Mouse (Mus musculus): ENCODE measurements around the gene Tpr. TPM values are rescaled to one million over a fixed set of nuclear protein-coding genes. Genes with fewer than 3 reads are reported as not detected.

Gene Tpr
- polyA plus RNA-seq, 1 experiment from 2014 or later = 145 TPM

DNA sequence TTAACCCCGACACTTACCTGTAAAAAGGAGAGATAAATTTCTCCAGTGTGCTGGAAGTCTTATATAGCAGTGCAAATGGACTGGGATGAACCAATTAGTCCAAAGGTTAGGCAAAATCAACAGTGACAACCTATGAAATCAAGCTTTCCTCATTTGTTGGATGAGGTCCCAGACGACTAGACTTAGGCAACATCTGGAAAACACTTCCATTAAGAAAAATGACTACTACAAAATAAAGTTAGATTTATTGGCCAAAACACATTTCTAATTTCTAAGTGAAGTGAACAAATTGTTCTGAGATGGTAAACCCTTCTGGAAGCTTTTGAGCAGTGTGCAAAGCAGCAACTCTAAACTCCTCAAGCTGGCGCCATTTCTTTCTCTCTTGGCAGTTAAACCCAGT, 73.5 kb downstream of the Tpr start, which contains the start of gene Prg4:
TSS of gene Prg4 (minus strand) at position 34 of the 400 bp plus-strand sequence.
- ATAC-seq (ENCODE audit: low FRiP score, low TSS enrichment) (no peak), DNase-seq (no peak)
- H3K9me3 ChIP-seq (ENCODE audit: control insufficient read depth, low read length) = no peaks in the 10 kb centered on the region
- H3K4me1 ChIP-seq (ENCODE audit: control insufficient read depth, insufficient read depth, low read length) = no peaks in the 10 kb centered on the region
- H3K36me3 ChIP-seq (ENCODE audit: control insufficient read depth, insufficient read depth, low read length) = no peaks in the 10 kb centered on the region
- no peaks in the 10 kb centered on the region for H3K27me3 ChIP-seq (ENCODE audit: control insufficient read depth, insufficient read depth, low read length)
- H3K27ac ChIP-seq (replicated peaks; ENCODE audit: low read depth, low read length) = no peak within 1 kb of the TSS
- H3K4me2 ChIP-seq (ENCODE audit: low read length) = no peak within 1 kb of the TSS
- H3K4me3 ChIP-seq (replicated peaks; ENCODE audit: low read depth, low read length) = no peak within 1 kb of the TSS
- H3K9ac ChIP-seq (replicated peaks; ENCODE audit: low read length) = no peak within 1 kb of the TSS
- WGBS = 95% methylated on average over 3 of the region's 3 CpGs

DNA sequence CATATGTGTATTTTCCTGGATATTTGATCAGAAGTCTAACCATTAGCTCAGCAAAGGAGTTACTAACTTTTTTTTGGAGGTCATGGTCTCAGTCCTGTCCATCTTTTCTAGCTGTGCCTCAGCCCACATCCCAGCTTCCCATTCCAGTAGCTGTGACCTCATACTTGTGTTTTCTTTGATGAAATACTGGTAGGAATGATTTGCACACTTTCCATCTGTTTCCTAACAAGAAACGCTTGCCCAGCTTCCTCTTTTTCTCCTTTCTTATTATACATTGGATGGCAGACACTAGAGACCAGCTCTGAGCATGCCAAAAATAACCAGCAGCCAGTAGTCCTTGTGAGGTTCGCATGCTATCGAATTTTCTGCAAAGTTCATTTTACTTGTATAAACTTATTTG, 77.4 kb downstream of the Tpr start:
- DNase-seq = no peak
- H3K4me3 ChIP-seq (replicated peaks; ENCODE audit: low read depth, low read length) = no peak overlapping the region
- H3K36me3 ChIP-seq (ENCODE audit: control insufficient read depth, insufficient read depth, low read length) = no peaks in the 10 kb centered on the region
- no peaks in the 10 kb centered on the region for H3K9me3 ChIP-seq (ENCODE audit: control insufficient read depth, low read length)
- H3K9ac ChIP-seq (replicated peaks; ENCODE audit: low read length) = no peak overlapping the region
- WGBS = 95% methylated on average over 3 of the region's 3 CpGs
- ATAC-seq (ENCODE audit: low FRiP score, low TSS enrichment) = no peak
- H3K4me2 ChIP-seq (ENCODE audit: low read length) = no peak overlapping the region
- no peaks in the 10 kb centered on the region for H3K4me1 ChIP-seq (ENCODE audit: control insufficient read depth, insufficient read depth, low read length)
- H3K27me3 ChIP-seq (ENCODE audit: control insufficient read depth, insufficient read depth, low read length) = no peaks in the 10 kb centered on the region
- no peak overlapping the region for H3K27ac ChIP-seq (replicated peaks; ENCODE audit: low read depth, low read length)

DNA sequence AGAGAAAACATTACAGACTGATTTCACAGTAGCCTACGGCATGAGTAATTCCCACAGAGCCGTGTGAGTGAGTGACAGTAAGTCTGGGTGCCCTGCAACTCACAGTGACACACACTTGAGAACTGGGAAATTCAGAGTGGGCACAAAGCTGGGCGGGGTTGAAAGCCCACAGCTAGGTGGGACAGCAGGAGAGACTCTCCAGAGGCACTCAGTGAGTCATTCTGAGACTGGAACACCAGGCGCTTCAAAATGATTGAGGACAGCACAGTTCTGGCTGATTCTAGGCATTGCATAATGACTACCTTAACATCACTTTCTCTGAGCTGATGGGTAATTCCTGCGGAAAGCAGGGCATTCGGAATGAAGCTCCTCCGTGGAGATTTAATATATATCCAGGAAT, 79.9 kb downstream of the Tpr start:
- Histone ChIP-seq H3K36me3 (ENCODE audit: control insufficient read depth, insufficient read depth, low read length) (no peaks in the 10 kb centered on the region), H3K9me3 (ENCODE audit: control insufficient read depth, low read length) (no peaks in the 10 kb centered on the region), H3K9ac (replicated peaks; ENCODE audit: low read length) (no peak overlapping the region), H3K27me3 (ENCODE audit: control insufficient read depth, insufficient read depth, low read length) (no peaks in the 10 kb centered on the region), H3K4me2 (ENCODE audit: low read length) (no peak overlapping the region), H3K4me3 (replicated peaks; ENCODE audit: low read depth, low read length) (no peak overlapping the region), H3K4me1 (ENCODE audit: control insufficient read depth, insufficient read depth, low read length) (no peaks in the 10 kb centered on the region), H3K27ac (replicated peaks; ENCODE audit: low read depth, low read length) (no peak overlapping the region)
- 81% methylated on average over 7 of the region's 7 CpGs for WGBS
- no peak for DNase-seq
- ATAC-seq (ENCODE audit: low FRiP score, low TSS enrichment) = no peak

DNA sequence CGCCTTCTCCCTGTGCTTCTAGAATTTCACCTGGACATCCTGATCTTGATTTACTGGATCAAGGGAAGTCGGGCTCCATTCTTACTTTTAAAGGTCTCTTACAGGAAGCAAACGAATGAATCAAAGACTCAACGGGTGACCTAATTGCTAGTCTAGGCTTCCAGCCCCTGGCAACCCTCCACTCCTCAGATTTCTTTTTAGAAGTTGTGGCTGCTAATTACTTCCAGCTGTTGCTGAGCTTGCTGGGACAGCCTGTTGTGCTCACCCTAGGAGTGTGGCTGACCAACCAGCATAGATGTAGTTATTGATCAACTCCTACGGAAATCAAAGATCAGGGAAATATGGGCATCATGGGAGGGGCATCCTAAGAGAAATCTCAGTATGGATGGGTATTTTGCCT, 88.0 kb downstream of the Tpr start:
- Histone ChIP-seq H3K9ac (replicated peaks; ENCODE audit: low read length) (no peak overlapping the region), H3K9me3 (ENCODE audit: control insufficient read depth, low read length) (no peaks in the 10 kb centered on the region), H3K4me3 (replicated peaks; ENCODE audit: low read depth, low read length) (no peak overlapping the region), H3K4me2 (ENCODE audit: low read length) (no peak overlapping the region), H3K4me1 (ENCODE audit: control insufficient read depth, insufficient read depth, low read length) (no peaks in the 10 kb centered on the region), H3K27me3 (ENCODE audit: control insufficient read depth, insufficient read depth, low read length) (no peaks in the 10 kb centered on the region), H3K27ac (replicated peaks; ENCODE audit: low read depth, low read length) (no peak overlapping the region), H3K36me3 (ENCODE audit: control insufficient read depth, insufficient read depth, low read length) (no peaks in the 10 kb centered on the region)
- ATAC-seq (ENCODE audit: low FRiP score, low TSS enrichment) (no peak), DNase-seq (no peak)
- 92% methylated on average over 5 of the region's 5 CpGs for WGBS

DNA sequence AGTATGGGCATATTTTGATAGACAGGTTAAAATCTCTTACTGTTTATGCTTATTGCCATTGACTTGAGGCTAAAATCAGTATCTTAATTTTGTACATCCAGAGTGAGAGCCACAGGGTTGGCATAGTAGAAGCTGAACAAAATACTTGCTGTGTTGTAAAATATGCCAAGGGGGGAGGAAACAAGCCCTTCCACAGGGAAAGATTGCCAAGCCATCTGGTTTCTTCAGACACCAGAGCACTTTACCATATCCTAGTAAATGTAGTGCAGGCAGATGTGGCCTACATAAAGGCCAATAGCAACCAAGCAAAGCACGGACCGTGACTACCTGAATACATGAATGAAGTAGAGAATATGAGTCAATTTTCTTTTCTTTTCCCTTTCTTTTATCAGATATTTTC, 96.5 kb downstream of the Tpr start:
- no peak overlapping the region for H3K4me3 ChIP-seq (replicated peaks; ENCODE audit: low read depth, low read length)
- DNase-seq = no peak
- no peak overlapping the region for H3K4me2 ChIP-seq (ENCODE audit: low read length)
- H3K9me3 ChIP-seq (ENCODE audit: control insufficient read depth, low read length) = no peaks in the 10 kb centered on the region
- no peaks in the 10 kb centered on the region for H3K36me3 ChIP-seq (ENCODE audit: control insufficient read depth, insufficient read depth, low read length)
- H3K9ac ChIP-seq (replicated peaks; ENCODE audit: low read length) = no peak overlapping the region
- no peak overlapping the region for H3K27ac ChIP-seq (replicated peaks; ENCODE audit: low read depth, low read length)
- H3K4me1 ChIP-seq (ENCODE audit: control insufficient read depth, insufficient read depth, low read length) = no peaks in the 10 kb centered on the region
- no peaks in the 10 kb centered on the region for H3K27me3 ChIP-seq (ENCODE audit: control insufficient read depth, insufficient read depth, low read length)
- no peak for ATAC-seq (ENCODE audit: low FRiP score, low TSS enrichment)
- 93% methylated on average over 2 of the region's 2 CpGs for WGBS

DNA sequence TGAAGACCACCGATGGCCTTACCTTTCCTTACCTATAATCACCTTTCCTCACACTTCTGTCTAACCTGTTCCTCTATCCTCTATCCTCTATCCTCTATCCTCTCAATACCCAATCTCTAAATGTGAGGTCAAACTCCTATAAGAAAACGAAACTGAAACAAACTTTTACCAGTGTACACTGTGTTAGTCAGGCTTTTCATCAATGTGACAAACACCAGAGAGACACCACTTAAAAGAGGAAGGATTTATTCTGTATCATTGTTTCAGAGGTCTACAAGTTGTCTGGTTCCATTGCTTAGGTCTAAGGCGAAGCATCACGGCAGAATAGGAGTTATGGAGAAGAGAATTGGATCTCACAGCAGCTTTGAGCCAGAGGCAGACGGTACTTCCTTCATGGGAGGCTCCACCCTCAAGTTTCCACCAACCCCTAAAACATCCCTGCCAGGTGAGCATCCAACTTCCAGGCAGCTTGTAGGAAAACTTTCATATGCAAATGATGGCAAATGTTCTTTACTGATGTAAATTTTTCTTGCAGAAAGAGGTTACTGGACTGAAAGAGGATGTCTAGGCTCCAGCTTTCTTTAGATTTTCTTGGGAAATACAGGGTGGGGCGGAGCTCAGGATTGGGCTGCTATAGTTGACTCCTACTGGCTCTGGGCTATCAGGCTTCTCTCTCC, 104.1 kb downstream of the Tpr start:
- no peak overlapping the region for H3K9ac ChIP-seq (replicated peaks; ENCODE audit: low read length)
- H3K9me3 ChIP-seq (ENCODE audit: control insufficient read depth, low read length) = peaks cover 10% of the 10 kb centered on the region; the same call in 1 of the 2 replicates
- DNase-seq (no peak), ATAC-seq (ENCODE audit: low FRiP score, low TSS enrichment) (no peak)
- WGBS = 86% methylated on average over 6 of the region's 6 CpGs
- no peaks in the 10 kb centered on the region for H3K27me3 ChIP-seq (ENCODE audit: control insufficient read depth, insufficient read depth, low read length)
- no peak overlapping the region for H3K4me3 ChIP-seq (replicated peaks; ENCODE audit: low read depth, low read length)
- H3K36me3 ChIP-seq (ENCODE audit: control insufficient read depth, insufficient read depth, low read length) = no peaks in the 10 kb centered on the region
- H3K4me2 ChIP-seq (ENCODE audit: low read length) = no peak overlapping the region
- H3K4me1 ChIP-seq (ENCODE audit: control insufficient read depth, insufficient read depth, low read length) = no peaks in the 10 kb centered on the region
- no peak overlapping the region for H3K27ac ChIP-seq (replicated peaks; ENCODE audit: low read depth, low read length)

DNA sequence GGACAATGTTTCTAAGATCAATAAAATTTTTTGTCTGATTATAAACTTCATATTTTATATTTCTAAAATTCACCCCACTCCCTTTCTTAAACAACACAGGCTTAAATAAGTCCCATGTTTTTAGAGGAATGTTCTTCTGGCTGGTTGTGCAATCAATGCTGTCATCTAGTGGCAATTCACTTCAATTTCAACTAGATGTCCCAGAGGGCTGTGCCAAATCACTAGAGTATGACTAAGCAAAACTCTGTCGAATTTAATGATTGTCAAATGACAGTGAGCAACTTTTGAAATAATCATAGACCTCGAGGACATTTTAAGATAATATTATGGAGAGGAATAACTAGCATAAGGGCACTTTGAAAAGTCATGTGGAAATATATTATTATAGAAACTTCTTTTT, 105.1 kb downstream of the Tpr start:
- Histone ChIP-seq H3K4me1 (ENCODE audit: control insufficient read depth, insufficient read depth, low read length) (no peaks in the 10 kb centered on the region), H3K9ac (replicated peaks; ENCODE audit: low read length) (no peak overlapping the region), H3K4me2 (ENCODE audit: low read length) (no peak overlapping the region), H3K36me3 (ENCODE audit: control insufficient read depth, insufficient read depth, low read length) (no peaks in the 10 kb centered on the region), H3K27ac (replicated peaks; ENCODE audit: low read depth, low read length) (no peak overlapping the region), H3K27me3 (ENCODE audit: control insufficient read depth, insufficient read depth, low read length) (no peaks in the 10 kb centered on the region), H3K4me3 (replicated peaks; ENCODE audit: low read depth, low read length) (no peak overlapping the region), H3K9me3 (ENCODE audit: control insufficient read depth, low read length) (peaks cover 10% of the 10 kb centered on the region; the same call in 1 of the 2 replicates)
- DNase-seq (no peak), ATAC-seq (ENCODE audit: low FRiP score, low TSS enrichment) (no peak)
- 74% methylated on average over 2 of the region's 2 CpGs for WGBS

DNA sequence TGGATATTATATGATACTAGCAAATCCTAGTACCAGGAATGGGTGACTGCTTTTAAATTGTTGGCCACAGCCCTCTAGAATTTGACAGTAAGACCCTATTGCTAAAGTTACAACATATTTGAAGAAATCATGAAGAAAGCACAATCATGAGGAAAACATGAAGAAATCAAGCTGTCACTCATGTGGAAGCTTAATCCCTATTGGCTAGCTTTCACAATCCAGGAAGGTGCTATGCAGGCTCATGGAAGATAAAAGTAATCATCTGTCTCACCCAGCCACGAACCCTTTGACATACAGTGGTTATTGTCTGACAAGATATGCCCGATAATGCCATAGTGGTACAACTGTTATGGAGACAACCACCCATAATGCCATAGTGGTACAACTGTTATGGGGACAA, 105.5 kb downstream of the Tpr start:
- no peaks in the 10 kb centered on the region for H3K27me3 ChIP-seq (ENCODE audit: control insufficient read depth, insufficient read depth, low read length)
- WGBS = 91% methylated on average over 2 of the region's 2 CpGs
- H3K9ac ChIP-seq (replicated peaks; ENCODE audit: low read length) = no peak overlapping the region
- H3K9me3 ChIP-seq (ENCODE audit: control insufficient read depth, low read length) = peaks cover 10% of the 10 kb centered on the region; the same call in 1 of the 2 replicates
- H3K4me3 ChIP-seq (replicated peaks; ENCODE audit: low read depth, low read length) = no peak overlapping the region
- H3K27ac ChIP-seq (replicated peaks; ENCODE audit: low read depth, low read length) = no peak overlapping the region
- H3K4me2 ChIP-seq (ENCODE audit: low read length) = no peak overlapping the region
- H3K4me1 ChIP-seq (ENCODE audit: control insufficient read depth, insufficient read depth, low read length) = no peaks in the 10 kb centered on the region
- DNase-seq (no peak), ATAC-seq (ENCODE audit: low FRiP score, low TSS enrichment) (no peak)
- H3K36me3 ChIP-seq (ENCODE audit: control insufficient read depth, insufficient read depth, low read length) = no peaks in the 10 kb centered on the region

All from midbrain, embryonic 14.5 days (tissue).